Comparison of ENCODE assay signal across 26 mouse cellular contexts in genomic region chr11:49597149-49597548, GRCm38 (mm10). TPM values are rescaled to one million over a fixed set of nuclear protein-coding genes. Genes with fewer than 3 reads are reported as not detected.
A peak's percentile ranks its signal among the peaks of the same experiment; 100 is the strongest.
DNase-seq lines count a peak whose midpoint lies in the region; ATAC-seq and TF ChIP-seq lines count a peak whose summit lies in the region.
"Not testable (repeated sequence)": the region's sequence is repeated elsewhere in the genome, so short reads cannot be mapped to it uniquely, and the experiment has no call there.
"Had no signal": no experiment of that assay in that cellular context is flagged by ENCODE, and none has a peak within 500 bp of the region (broad histone marks: within the 10 kb centered on the region; RNA-seq: fewer than 3 reads in every experiment).

No protein-coding gene starts in this region.

- H3K4me2 ChIP-seq in hindbrain, postnatal 0 days (ENCODE audit: low read depth, low read length); kidney, postnatal 0 days (ENCODE audit: low read length); liver, postnatal 0 days (ENCODE audit: low read depth, low read length): not testable (repeated sequence)

- not testable (repeated sequence) for TF ChIP-seq EP300 in MEL (IDR thresholded peaks at IDR 0.05; ENCODE audit: low read depth in 1 of 2, low read length in 2 of 2); liver, postnatal 0 days (IDR thresholded peaks at IDR 0.05; ENCODE audit: low read depth)

- ATAC-seq in hindbrain, postnatal 0 days; kidney, postnatal 0 days (replicated peaks; ENCODE audit: low FRiP score, low read depth); liver, postnatal 0 days: not testable (repeated sequence)

- DNase-seq in MEL (ENCODE audit: low read depth, low spot score); gastrocnemius, adult 2 months; hindbrain, postnatal 0 days (ENCODE audit: low spot score); kidney, postnatal 0 days (ENCODE audit: low spot score); liver, postnatal 0 days: not testable (repeated sequence)
- peak; percentile 9 for DNase-seq in lung, postnatal 36 days

- not testable (repeated sequence) for H3K9me3 ChIP-seq in MEL (replicated peaks; ENCODE audit: insufficient read depth, low read length); hindbrain, postnatal 0 days (ENCODE audit: low read length); kidney, postnatal 0 days (replicated peaks; ENCODE audit: low read length); liver, postnatal 0 days (ENCODE audit: low read length)

- H3K9ac ChIP-seq in MEL (ENCODE audit: control insufficient read depth, low read depth, low read length, poor library complexity, severe bottlenecking); hindbrain, postnatal 0 days (replicated peaks; ENCODE audit: low read length); kidney, postnatal 0 days (ENCODE audit: low read depth, low read length); liver, postnatal 0 days (replicated peaks): not testable (repeated sequence)

- peak; percentile 27 for TF ChIP-seq RAD21 in MEL (IDR thresholded peaks at IDR 0.05; ENCODE audit: low read depth, low read length)

- intact Hi-C loops in gastrocnemius, adult 2 months (cut with DNase I), result not testable (repeated sequence)

- WGBS in hindbrain, postnatal 0 days, result 67% methylated on average over 2 of the region's 2 CpGs
- 70% methylated on average over 2 of the region's 2 CpGs for WGBS in kidney, postnatal 0 days
- 62% methylated on average over 2 of the region's 2 CpGs for WGBS in liver, postnatal 0 days (ENCODE audit: insufficient replicate concordance)

- not testable (repeated sequence) for H3K36me3 ChIP-seq in MEL (ENCODE audit: control insufficient read depth in 1 of 2, insufficient read depth in 2 of 2, low read length in 2 of 2); hindbrain, postnatal 0 days (ENCODE audit: insufficient read depth, low read length); kidney, postnatal 0 days (ENCODE audit: insufficient read depth, low read length); liver, postnatal 0 days (replicated peaks; ENCODE audit: insufficient read depth, low read length)

- H3K27ac ChIP-seq in MEL (ENCODE audit: control insufficient read depth, low read depth, low read length); cortical plate, adult 2 months (ENCODE audit: insufficient read depth, low read length); gastrocnemius, adult 2 months; hindbrain, postnatal 0 days; kidney, postnatal 0 days; liver, postnatal 0 days (ENCODE audit: low read depth): not testable (repeated sequence)

- H3K4me1 ChIP-seq in MEL (ENCODE audit: control insufficient read depth in 1 of 2, insufficient read depth in 2 of 2, low read length in 2 of 2); cortical plate, adult 2 months (ENCODE audit: control insufficient read depth, insufficient read depth, low read length); hindbrain, postnatal 0 days (ENCODE audit: insufficient read depth, low read length); kidney, postnatal 0 days (replicated peaks; ENCODE audit: insufficient read depth, low read length); liver, postnatal 0 days (ENCODE audit: insufficient read depth): not testable (repeated sequence)

- not testable (repeated sequence) for H3K27me3 ChIP-seq in MEL (ENCODE audit: control insufficient read depth in 1 of 2, insufficient read depth in 2 of 2, low read length in 2 of 2); hindbrain, postnatal 0 days (ENCODE audit: insufficient read depth, low read length); kidney, postnatal 0 days (ENCODE audit: insufficient read depth, low read length); liver, postnatal 0 days (ENCODE audit: insufficient read depth, low read length)

- H3K4me3 ChIP-seq in MEL (ENCODE audit: control insufficient read depth in 1 of 2, insufficient read depth in 1 of 2, low read depth in 2 of 2, low read length in 2 of 2); cortical plate, adult 2 months (ENCODE audit: insufficient read depth, low read length); gastrocnemius, adult 2 months; hindbrain, postnatal 0 days (ENCODE audit: low read length); kidney, postnatal 0 days (replicated peaks; ENCODE audit: low read depth, low read length); liver, postnatal 0 days (ENCODE audit: low read depth, low read length): not testable (repeated sequence)

- TF ChIP-seq POLR2A in MEL (IDR thresholded peaks at IDR 0.05; ENCODE audit: control insufficient read depth in 1 of 2, insufficient read depth in 1 of 2, low read depth in 1 of 2, low read length in 2 of 2, poor library complexity in 1 of 2); cortical plate, adult 2 months (IDR thresholded peaks at IDR 0.05; ENCODE audit: extremely low read depth, insufficient read depth, low read length): not testable (repeated sequence)

- not testable (repeated sequence) for H3K79me2 ChIP-seq in MEL (ENCODE audit: control insufficient read depth, insufficient read depth, low read length, poor library complexity)

- TF ChIP-seq CTCF in MEL (IDR thresholded peaks at IDR 0.05 in 2 of 3, conservative IDR thresholded peaks at IDR 0.05 in 1 of 3; ENCODE audit: control insufficient read depth in 1 of 3, insufficient read depth in 1 of 3, low read depth in 2 of 3, low read length in 3 of 3, poor library complexity in 1 of 3, severe bottlenecking in 1 of 3), result peak in 1 of 3 experiments; percentile 41; a peak in 2 of 6 replicates
- TF ChIP-seq CTCF in cortical plate, adult 2 months (IDR thresholded peaks at IDR 0.05; ENCODE audit: extremely low read depth, insufficient read depth, low read length), result peak; percentile 0; the same call in 1 of the 2 replicates
- TF ChIP-seq CTCF in gastrocnemius, adult 2 months (IDR thresholded peaks at IDR 0.05), result peak; percentile 22; the same call in 1 of the 2 replicates
- TF ChIP-seq CTCF in hindbrain, postnatal 0 days (IDR thresholded peaks at IDR 0.05; ENCODE audit: low read depth), result peak; percentile 32; the same call in 1 of the 2 replicates
- peak; percentile 34; the same call in 1 of the 2 replicates for TF ChIP-seq CTCF in kidney, postnatal 0 days (IDR thresholded peaks at IDR 0.05; ENCODE audit: low read depth)
- 0 out of 2 replicates have a peak, but pooled peaks have one; percentile 24 for TF ChIP-seq CTCF in liver, postnatal 0 days (IDR thresholded peaks at IDR 0.05; ENCODE audit: low read depth)

TF ChIP-seq in MEL, 35 proteins besides CTCF, POLR2A, EP300 and RAD21:
- peak; percentile 34; the same call in 1 of the 2 replicates for TF ChIP-seq SMC3 (IDR thresholded peaks at IDR 0.05; ENCODE audit: low read depth, low read length)

RNA-seq across cellular contexts. Expression of gene Flt4, which starts 11.9 kb away (rescaled TPM):
- total RNA-seq in MEL (2012; rRNA removed), result 0.07 and 0.08 TPM in 2 replicates
- under 1 TPM in 1 of 2 experiments, not detected in 1; 0.13 TPM for polyA plus RNA-seq in MEL (2012; ENCODE audit: insufficient read depth in 1 of 2, insufficient read length in 2 of 2, low read depth in 1 of 2, low replicate concordance in 2 of 2, missing spikeins in 1 of 2)
- 1.9 and 2.1 TPM in 2 replicates for polyA plus RNA-seq in cortical plate, adult 2 months (2012; rRNA removed)
- 1 to 10 TPM; 2.8 to 4.3 TPM for total RNA-seq in gastrocnemius, adult 2 months (2021)
- 2.5 and 3.7 TPM in 2 replicates for total RNA-seq in hindbrain, postnatal 0 days (2014; rRNA removed)
- 1.2 TPM in 2 replicates for polyA plus RNA-seq in hindbrain, postnatal 0 days (2015; fragmentation: Nextera tagmentation; extraction: Ambion mirVana)
- 5.3 and 5.6 TPM in 2 replicates for polyA plus RNA-seq in kidney, postnatal 0 days (2015; fragmentation: Nextera tagmentation; extraction: Ambion mirVana)
- 4.3 and 4.9 TPM in 2 replicates for polyA plus RNA-seq in liver, postnatal 0 days (2015; fragmentation: Nextera tagmentation; extraction: Ambion mirVana)

RNA-seq across cellular contexts. Expression of gene Olfr1380, which starts 40.5 kb away (rescaled TPM):
- total RNA-seq in MEL (2012; rRNA removed), result not detected in 2 replicates
- polyA plus RNA-seq in MEL (2012; ENCODE audit: insufficient read depth in 1 of 2, insufficient read length in 2 of 2, low read depth in 1 of 2, low replicate concordance in 2 of 2, missing spikeins in 1 of 2), result not detected
- polyA plus RNA-seq in cortical plate, adult 2 months (2012; rRNA removed), result not detected in 2 replicates
- total RNA-seq in gastrocnemius, adult 2 months (2021), result not detected
- total RNA-seq in hindbrain, postnatal 0 days (2014; rRNA removed), result not detected in 2 replicates
- polyA plus RNA-seq in hindbrain, postnatal 0 days (2015; fragmentation: Nextera tagmentation; extraction: Ambion mirVana), result not detected in 2 replicates
- polyA plus RNA-seq in kidney, postnatal 0 days (2015; fragmentation: Nextera tagmentation; extraction: Ambion mirVana), result not detected in 2 replicates
- not detected in 2 replicates for polyA plus RNA-seq in liver, postnatal 0 days (2015; fragmentation: Nextera tagmentation; extraction: Ambion mirVana)
- total RNA-seq: adrenal gland, adult 2 months; adrenal gland, postnatal 14 days; adrenal gland, postnatal 4 days; gastrocnemius, adult 18-20 months; gastrocnemius, postnatal 14 days; gastrocnemius, postnatal 4 days; heart, postnatal 14 days; heart, postnatal 4 days had no signal
- polyA plus RNA-seq: adrenal gland, adult 2 months; brain, embryonic 14.5 days; embryonic facial prominence, embryonic 12.5 days; forebrain, embryonic 11.5 days; forebrain, embryonic 14.5 days; G1E; heart, embryonic 12.5 days; heart, embryonic 15.5 days; hindbrain, embryonic 11.5 days; hindbrain, embryonic 14.5 days; intestine, embryonic 15.5 days had no signal

RNA-seq across cellular contexts. Expression of gene Olfr1381, which starts 53.9 kb away (rescaled TPM):
- not detected in 2 replicates for total RNA-seq in MEL (2012; rRNA removed)
- not detected for polyA plus RNA-seq in MEL (2012; ENCODE audit: insufficient read depth in 1 of 2, insufficient read length in 2 of 2, low read depth in 1 of 2, low replicate concordance in 2 of 2, missing spikeins in 1 of 2)
- not detected in 2 replicates for polyA plus RNA-seq in cortical plate, adult 2 months (2012; rRNA removed)
- not detected for total RNA-seq in gastrocnemius, adult 2 months (2021)
- not detected in 2 replicates for total RNA-seq in hindbrain, postnatal 0 days (2014; rRNA removed)
- not detected in 2 replicates for polyA plus RNA-seq in hindbrain, postnatal 0 days (2015; fragmentation: Nextera tagmentation; extraction: Ambion mirVana)
- polyA plus RNA-seq in kidney, postnatal 0 days (2015; fragmentation: Nextera tagmentation; extraction: Ambion mirVana), result not detected in 2 replicates
- not detected in 2 replicates for polyA plus RNA-seq in liver, postnatal 0 days (2015; fragmentation: Nextera tagmentation; extraction: Ambion mirVana)
- total RNA-seq: adrenal gland, adult 2 months; adrenal gland, postnatal 14 days; adrenal gland, postnatal 4 days; gastrocnemius, adult 18-20 months; gastrocnemius, postnatal 14 days; gastrocnemius, postnatal 4 days; heart, postnatal 14 days; heart, postnatal 4 days had no signal
- polyA plus RNA-seq: adrenal gland, adult 2 months; brain, embryonic 14.5 days; embryonic facial prominence, embryonic 12.5 days; embryonic facial prominence, embryonic 15.5 days; forebrain, embryonic 11.5 days; forebrain, embryonic 14.5 days; G1E; heart, embryonic 12.5 days; heart, embryonic 15.5 days; hindbrain, embryonic 11.5 days; hindbrain, embryonic 14.5 days; intestine, embryonic 15.5 days had no signal
